13 mouse cellular contexts compared by ENCODE assay signal in genomic region chrX:60394292-60394691, GRCm38 (mm10).
DNase-seq lines count a peak whose midpoint lies in the region.
"Had no signal": no experiment of that assay in that cellular context is flagged by ENCODE, and none has a peak within 500 bp of the region (broad histone marks: within the 10 kb centered on the region; RNA-seq: fewer than 3 reads in every experiment).

No protein-coding gene starts in this region.

- peak; percentile 70 for DNase-seq in brain, adult 2 months (ENCODE audit: low read depth, low spot score)
- peak; percentile 53 for DNase-seq in cerebellum, adult 11-12 months
- peak; percentile 64 for DNase-seq in cerebellum, adult 9-10 months
- peak; percentile 35 to 62 for DNase-seq in cerebellum, postnatal 25 days
- no peak for DNase-seq in T-cell, adult 2 months (ENCODE audit: low spot score)
- no peak for DNase-seq in adrenal gland, postnatal 36 days
- DNase-seq in layer of hippocampus, adult 18-20 months (ENCODE audit: low spot score in 2 of 2) = no peak
- DNase-seq: adrenal gland, adult 2 months; forebrain, postnatal 0 days; gastrocnemius, postnatal 14 days; heart, adult 2 months; heart, postnatal 14 days; kidney, adult 8-10 months had no signal

Comparison
In these comparisons a context has a peak if more than half of its experiments do, and no peak if none do; other contexts are left out.
1. DNase-seq: peak in brain, adult 2 months (single experiment), cerebellum, adult 11-12 months (single experiment), cerebellum, adult 9-10 months (single experiment) and cerebellum, postnatal 25 days (2 of 2); none in T-cell, adult 2 months (single experiment), adrenal gland, postnatal 36 days (0 of 2) and layer of hippocampus, adult 18-20 months (0 of 2).